Mouse (Mus musculus): ENCODE measurements around the gene Fam192a.

Gene Fam192a

GRCm38 (mm10) chr8:94601607-94602385 lies at the start of gene Fam192a, which contains the start of gene Rspry1:
Gene Fam192a (minus strand): TSS chr8:94601997.
Gene Rspry1 (plus strand): TSS chr8:94601937.
- DNase-seq (ENCODE audit: low read depth, low spot score), result peak; percentile 100

GRCm38 (mm10) chr8:94649496-94649895 lies 47.7 kb upstream of the Fam192a start:
- no peak for DNase-seq (ENCODE audit: low read depth, low spot score)

DNA sequence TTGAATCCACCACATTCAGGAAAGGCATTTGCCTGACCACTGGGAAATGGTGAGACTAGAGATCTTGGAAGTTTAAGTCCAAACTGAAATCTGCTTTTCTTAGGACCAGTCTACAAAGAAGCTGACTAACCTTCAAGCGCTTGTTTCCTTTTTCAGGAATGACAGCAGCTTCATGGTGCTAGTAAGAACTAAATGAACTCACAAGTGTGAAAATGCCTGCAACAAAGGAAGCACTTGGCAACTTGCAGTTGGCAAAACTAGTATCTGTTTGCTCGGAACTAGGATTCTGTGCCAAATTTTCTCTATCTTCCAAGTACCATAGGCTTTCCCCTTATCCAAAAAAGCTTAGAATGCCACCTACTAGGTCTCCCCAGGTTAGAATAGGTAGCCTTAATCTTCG lies 44.4 kb upstream of the Fam192a start:
- no peak for DNase-seq (ENCODE audit: low read depth, low spot score)

DNA sequence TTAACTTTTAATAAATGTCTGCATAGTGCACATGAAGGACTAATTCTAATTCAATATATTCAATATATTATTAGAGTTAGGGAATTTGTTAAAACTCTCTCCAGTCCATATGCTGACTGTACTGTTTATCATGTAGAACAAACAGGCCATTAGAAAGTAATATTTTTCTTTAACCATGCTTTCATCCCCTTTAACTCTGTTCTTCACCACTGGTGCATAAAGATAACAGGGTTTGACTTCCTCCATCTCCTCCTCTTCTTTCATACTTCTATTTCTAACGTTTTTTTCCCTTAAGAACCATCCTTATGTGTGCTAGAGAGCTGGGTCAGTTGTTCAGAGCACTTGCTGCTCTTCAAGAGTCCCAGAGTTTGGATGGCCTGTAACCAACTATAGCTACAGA lies 43.4 kb upstream of the Fam192a start:
- DNase-seq (ENCODE audit: low read depth, low spot score), result no peak

GRCm38 (mm10) chr8:94641938-94642337 lies 40.1 kb upstream of the Fam192a start:
- DNase-seq (ENCODE audit: low read depth, low spot score), result no peak

DNA sequence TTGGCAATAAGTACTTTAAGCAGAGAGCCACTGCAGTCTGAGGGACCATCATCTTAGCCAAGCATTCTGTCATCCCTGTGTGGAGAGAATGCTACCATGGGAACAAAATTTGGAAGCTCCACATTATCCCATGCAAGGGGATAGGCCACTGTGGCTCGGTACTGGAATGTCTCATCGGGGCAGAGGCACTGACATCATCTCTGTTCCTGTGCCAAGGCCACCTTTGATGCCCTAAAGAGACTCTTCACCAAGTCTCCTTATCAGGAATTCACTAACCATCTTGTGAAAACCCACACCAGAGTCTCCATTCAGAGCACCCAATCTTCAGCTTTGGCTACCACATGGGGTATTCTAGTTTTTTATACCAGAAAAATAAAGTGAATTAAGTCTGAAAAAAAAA lies 39.4 kb upstream of the Fam192a start:
- no peak for DNase-seq (ENCODE audit: low read depth, low spot score)

- DNase-seq (ENCODE audit: low read depth, low spot score), result peak; percentile 89
Observed at GRCm38 (mm10) chr8:94634211-94634610, 32.4 kb upstream of the Fam192a start.

DNA sequence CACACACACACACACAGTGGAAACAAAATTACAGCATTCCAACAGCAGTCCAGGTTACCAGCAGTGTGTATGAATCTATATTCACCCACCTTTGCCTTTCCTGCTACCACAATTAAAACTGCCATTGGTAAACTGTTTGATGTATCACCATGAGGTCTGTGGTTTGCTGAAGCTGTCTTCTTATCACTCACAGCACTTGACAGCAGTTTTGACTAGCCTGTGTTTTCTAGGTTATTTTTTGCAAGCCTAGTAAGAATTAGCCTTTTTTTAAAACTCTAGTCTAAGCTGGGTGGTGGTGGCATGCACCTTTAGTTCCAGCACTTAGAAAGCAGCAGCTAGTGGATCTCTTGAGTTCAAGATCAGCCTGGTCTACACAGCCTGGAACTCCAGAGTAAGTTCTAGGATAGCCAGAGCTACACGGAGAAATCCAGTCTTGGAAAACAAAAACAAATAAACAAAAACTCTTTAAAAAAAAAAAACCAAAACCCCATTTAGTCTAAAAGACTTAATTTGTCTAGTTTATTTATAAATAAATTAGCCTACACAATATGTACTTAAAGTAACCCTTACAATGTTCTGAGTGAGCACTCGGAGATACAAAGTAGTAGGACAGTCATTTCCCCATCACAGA lies 31.9 kb upstream of the Fam192a start:
- peak; percentile 67 for DNase-seq (ENCODE audit: low read depth, low spot score)

DNA sequence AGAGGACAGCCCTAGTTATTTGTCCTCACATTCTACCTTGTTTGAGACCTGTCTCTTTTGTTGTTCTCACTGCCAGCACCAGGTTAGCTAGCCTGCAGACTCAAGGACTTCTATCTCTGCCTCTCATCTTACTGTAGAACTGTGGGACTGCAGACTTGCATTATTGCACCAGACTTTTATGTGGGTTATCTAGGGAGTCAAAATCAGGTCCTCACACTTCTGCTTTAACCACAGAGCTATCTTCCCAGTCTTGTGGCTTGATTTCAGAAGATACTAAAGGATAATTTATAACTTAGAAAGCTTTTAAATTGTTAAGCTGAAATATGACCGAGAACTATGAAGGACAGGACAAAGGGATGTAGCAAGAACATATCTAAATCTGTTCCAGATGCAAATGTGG lies 23.1 kb upstream of the Fam192a start:
- DNase-seq (ENCODE audit: low read depth, low spot score), result no peak

GRCm38 (mm10) chr8:94607064-94607463 lies 5.3 kb upstream of the Fam192a start:
- peak; percentile 29 for DNase-seq (ENCODE audit: low read depth, low spot score)

GRCm38 (mm10) chr8:94604030-94604429 lies 2.2 kb upstream of the Fam192a start:
- no peak for DNase-seq (ENCODE audit: low read depth, low spot score)

DNA sequence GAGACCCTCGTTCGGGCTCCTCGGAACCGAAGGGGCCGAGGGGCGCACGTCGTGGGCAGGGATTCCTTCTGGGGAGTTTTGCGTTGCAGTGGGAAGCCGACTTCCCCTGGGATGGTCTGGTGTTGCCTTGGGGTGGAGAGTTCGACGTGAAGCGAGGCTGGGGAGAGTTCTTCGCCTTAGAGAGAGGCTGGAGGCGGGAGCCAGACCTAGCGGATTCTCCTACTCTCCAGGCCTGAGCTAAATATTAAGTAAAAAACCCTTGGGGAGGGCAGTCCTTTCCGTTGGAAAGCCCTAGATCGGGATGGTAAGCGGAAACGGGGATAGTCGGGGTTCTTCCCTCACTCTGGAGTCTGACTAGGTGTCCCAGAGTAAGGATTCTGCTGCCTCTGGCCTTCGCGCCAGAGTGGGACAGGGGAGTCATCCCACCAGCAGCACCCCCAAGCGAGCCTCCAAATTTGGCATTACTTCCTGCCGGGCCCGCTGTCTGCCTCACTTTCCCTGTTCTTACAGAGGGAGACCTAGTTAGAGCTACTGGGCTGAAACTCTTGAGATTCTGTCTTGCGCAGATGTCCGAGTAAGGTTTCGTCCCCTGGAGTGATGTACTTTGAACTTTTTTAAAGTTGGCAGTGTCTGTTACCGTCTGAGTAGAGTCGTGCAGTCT lies 804 bp upstream of the Fam192a start:
- peak; percentile 47 for DNase-seq (ENCODE audit: low read depth, low spot score)

DNA sequence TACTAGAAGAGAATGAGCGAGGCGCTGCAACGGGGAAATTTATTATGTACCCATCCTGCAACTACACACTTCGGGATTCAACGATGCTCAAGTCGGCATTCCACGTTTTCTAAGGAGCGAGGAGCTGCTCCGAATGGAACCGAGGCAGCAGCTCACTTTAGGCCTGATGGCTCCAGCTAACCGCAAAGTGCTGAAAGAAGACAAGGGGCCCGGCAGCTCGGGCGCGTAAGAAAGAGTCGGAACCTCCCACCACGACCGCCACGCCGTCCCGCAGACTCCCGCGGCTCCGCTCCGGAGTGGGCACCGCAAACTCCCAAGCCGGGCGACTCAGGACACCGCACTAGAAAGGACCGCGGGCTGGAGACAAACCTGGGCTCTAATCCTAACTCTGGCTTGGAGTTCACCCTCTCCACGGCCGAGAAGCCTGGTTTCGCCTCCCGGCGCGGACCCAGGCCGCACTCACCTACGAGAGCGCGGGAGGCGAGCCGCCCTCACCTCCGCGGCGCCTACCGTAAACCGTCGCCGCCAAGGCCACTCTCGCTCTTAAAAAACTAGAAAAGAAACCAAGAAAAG lies 677 bp downstream of the Fam192a start:
- no peak for DNase-seq (ENCODE audit: low read depth, low spot score)

DNA sequence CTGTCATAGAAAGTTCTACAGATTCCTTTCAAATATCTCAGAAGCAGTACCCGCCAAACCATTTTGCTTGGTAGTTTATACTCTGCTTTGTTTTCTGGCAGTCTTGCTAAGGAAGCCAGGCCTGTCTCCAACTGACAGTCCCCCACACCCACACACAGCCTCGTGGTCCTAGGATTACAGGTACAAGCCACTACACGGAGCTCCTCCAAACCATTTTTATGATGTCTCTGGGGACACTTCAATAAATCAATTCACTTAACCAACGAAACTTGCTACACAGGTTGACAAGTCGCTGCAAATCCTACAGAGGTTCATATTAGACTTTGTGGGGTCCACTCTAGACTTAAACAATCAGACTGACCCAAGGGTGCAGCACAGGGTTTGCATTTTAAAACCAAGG lies 1.3 kb downstream of the Fam192a start:
- peak; percentile 10 for DNase-seq (ENCODE audit: low read depth, low spot score)

- peak; percentile 27 for DNase-seq (ENCODE audit: low read depth, low spot score)
Observed at GRCm38 (mm10) chr8:94594211-94594610, 7.6 kb downstream of the Fam192a start.

DNA sequence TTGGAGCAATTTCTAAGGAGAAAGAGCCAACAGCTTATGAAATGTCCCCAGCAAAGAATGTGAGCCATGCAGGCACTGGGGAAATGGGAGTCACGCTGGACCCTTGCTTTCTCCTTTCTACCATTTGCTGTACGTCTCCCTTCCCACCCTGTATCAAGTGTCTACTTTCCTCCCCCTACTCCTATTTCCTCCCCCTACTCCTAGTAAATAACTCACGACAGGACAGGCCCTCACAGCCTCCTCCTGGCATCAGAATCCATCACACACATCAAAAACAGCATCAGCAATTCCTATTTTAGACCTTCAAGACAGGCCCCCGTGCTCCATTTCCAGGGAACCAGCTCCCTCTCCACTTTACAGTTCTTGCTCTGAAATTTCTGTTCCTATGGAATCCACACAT lies 10.1 kb downstream of the Fam192a start:
- DNase-seq (ENCODE audit: low read depth, low spot score), result no peak

GRCm38 (mm10) chr8:94584238-94584817 lies 17.5 kb downstream of the Fam192a start:
- DNase-seq (ENCODE audit: low read depth, low spot score), result peak; percentile 11

- DNase-seq (ENCODE audit: low read depth, low spot score), result no peak
Observed at GRCm38 (mm10) chr8:94582569-94582968, 19.2 kb downstream of the Fam192a start.

- peak; percentile 12 for DNase-seq (ENCODE audit: low read depth, low spot score)
Observed at GRCm38 (mm10) chr8:94581820-94582483, 19.8 kb downstream of the Fam192a start.

- no peak for DNase-seq (ENCODE audit: low read depth, low spot score)
Observed at GRCm38 (mm10) chr8:94575148-94575547, 26.6 kb downstream of the Fam192a start.

DNA sequence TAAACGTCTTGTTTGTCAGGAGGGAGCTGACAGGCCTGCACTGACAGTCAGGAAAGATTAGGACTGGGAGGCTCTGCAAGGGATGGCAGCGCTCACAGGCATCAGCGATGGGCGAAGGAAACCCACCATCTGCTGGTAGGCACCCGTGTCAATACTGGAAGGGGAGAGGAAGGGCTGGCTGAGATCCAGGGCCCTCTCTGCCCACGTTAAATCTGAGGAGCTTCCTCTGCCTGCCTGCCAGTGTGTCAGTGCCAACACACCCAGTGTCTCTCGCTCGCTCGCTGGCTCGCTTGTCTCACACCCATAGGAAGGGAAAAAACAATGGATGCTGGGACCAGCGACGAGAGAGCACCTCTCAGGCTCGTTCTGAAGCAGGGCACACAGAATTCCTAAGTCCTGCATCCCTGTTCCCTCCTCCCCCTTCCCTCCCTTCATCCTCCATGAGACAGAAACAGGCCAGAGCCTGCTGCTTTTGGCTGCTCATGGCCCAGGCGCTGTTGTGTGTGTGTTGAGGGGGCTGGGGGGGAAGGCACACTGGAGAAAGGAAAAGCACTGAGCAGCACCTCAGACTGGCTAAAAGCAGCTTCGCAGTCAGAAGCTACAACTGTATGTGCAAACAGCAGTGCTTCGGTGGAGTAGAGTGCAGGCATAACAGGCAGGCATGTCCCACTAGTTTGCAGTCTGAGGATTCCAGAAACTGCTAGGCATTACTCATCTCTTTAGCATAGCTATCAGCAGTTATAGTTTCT lies 27.5 kb downstream of the Fam192a start:
- no peak for DNase-seq (ENCODE audit: low read depth, low spot score)

Measured in CD4-positive helper T cell, adult 2 months (primary cell).